Mouse (Mus musculus) E14TG2a.4 (cell line): ENCODE data around the gene Olfr798.

Experiments used
- H3K27me3 ChIP-seq: 2 replicates; pipeline ENCODE4 v1.6.1; 2014; ENCODE audit warnings: low read length, control low read depth; ENCODE audit not compliant: insufficient read depth
- H3K36me3 ChIP-seq: 2 replicates; pipeline ENCODE4 v1.6.1; 2014; ENCODE audit warnings: low read length, control low read depth; ENCODE audit not compliant: insufficient read depth
- H3K4me1 ChIP-seq: replicated peaks from 2 replicates; pipeline ENCODE4 v1.6.1; 2014; ENCODE audit warnings: low read depth, low read length, control low read depth
- H3K4me3 ChIP-seq: replicated peaks from 2 replicates; pipeline ENCODE4 v1.5.1; 2014; ENCODE audit warnings: mild to moderate bottlenecking, low read length
- H3K9me3 ChIP-seq: 2 replicates; pipeline ENCODE4 v1.6.1; 2014; ENCODE audit warnings: low read length, control low read depth
- CTCF ChIP-seq: conservative IDR thresholded peaks from 2 replicates; pipeline ENCODE4 v1.5.1; 2014; ENCODE audit warnings: low read length
- NANOG ChIP-seq: IDR thresholded peaks from 2 replicates; pipeline ENCODE4 v1.6.1; 2014; ENCODE audit warnings: borderline replicate concordance, low read length, mixed read lengths
- POU5F1 ChIP-seq: IDR thresholded peaks from 2 replicates; pipeline ENCODE4 v1.6.1; 2014; ENCODE audit warnings: low read length, borderline replicate concordance

The Olfr798 gene

GRCm38 (mm10) chr10:129627834-129628233, at the start of gene Olfr798:
TSS of gene Olfr798 (minus strand) at chr10:129627934.
- TF ChIP-seq CTCF (no peak), NANOG (no peak), POU5F1 (no peak)
- Histone ChIP-seq H3K4me3 (no peak within 1 kb of the TSS), H3K36me3 (no peaks in the 10 kb centered on the region), H3K4me1 (no peaks in the 10 kb centered on the region), H3K9me3 (no peaks in the 10 kb centered on the region), H3K27me3 (no peaks in the 10 kb centered on the region)

- Histone ChIP-seq H3K9me3 (no peaks in the 10 kb centered on the region), H3K36me3 (no peaks in the 10 kb centered on the region)
- TF ChIP-seq POU5F1 (no peak), CTCF (no peak), NANOG (no peak)
Observed at GRCm38 (mm10) chr10:129673765-129674164, 46.0 kb upstream of the Olfr798 start, which contains the start of gene Olfr801. TSS of gene Olfr801 (minus strand) at chr10:129673865.

GRCm38 (mm10) chr10:129657394-129657793, 29.7 kb upstream of the Olfr798 start, which contains the start of gene Olfr800:
TSS of gene Olfr800 (plus strand) at chr10:129657694.
- TF ChIP-seq NANOG (no peak), POU5F1 (no peak), CTCF (no peak)
- H3K4me3 ChIP-seq = no peak within 1 kb of the TSS
- H3K9me3 ChIP-seq = no peaks in the 10 kb centered on the region
- H3K27me3 ChIP-seq = no peaks in the 10 kb centered on the region
- H3K4me1 ChIP-seq = no peaks in the 10 kb centered on the region
- no peaks in the 10 kb centered on the region for H3K36me3 ChIP-seq

More at GRCm38 (mm10) chr10:129673765-129674164, 46.0 kb upstream of the Olfr798 start, which contains the start of gene Olfr801:
- no peaks in the 10 kb centered on the region for H3K27me3 ChIP-seq
- no peaks in the 10 kb centered on the region for H3K4me1 ChIP-seq
- H3K4me3 ChIP-seq = no peak within 1 kb of the TSS

- no peak overlapping the region for H3K4me3 ChIP-seq
- TF ChIP-seq CTCF (no peak), POU5F1 (no peak), NANOG (no peak)
Observed at GRCm38 (mm10) chr10:129651763-129652162, 24.0 kb upstream of the Olfr798 start.

GRCm38 (mm10) chr10:129637184-129637583, 9.4 kb upstream of the Olfr798 start, which contains the start of gene Olfr799:
TSS of gene Olfr799 (plus strand) at chr10:129637484.
- Histone ChIP-seq H3K9me3 (no peaks in the 10 kb centered on the region), H3K4me1 (no peaks in the 10 kb centered on the region), H3K4me3 (no peak within 1 kb of the TSS), H3K36me3 (no peaks in the 10 kb centered on the region), H3K27me3 (no peaks in the 10 kb centered on the region)
- TF ChIP-seq CTCF = no peak
- TF ChIP-seq NANOG = no peak
- TF ChIP-seq POU5F1 = no peak

More at GRCm38 (mm10) chr10:129651763-129652162, 24.0 kb upstream of the Olfr798 start:
- H3K36me3 ChIP-seq = no peaks in the 10 kb centered on the region
- no peaks in the 10 kb centered on the region for H3K4me1 ChIP-seq
- no peaks in the 10 kb centered on the region for H3K27me3 ChIP-seq
- H3K9me3 ChIP-seq = no peaks in the 10 kb centered on the region

GRCm38 (mm10) chr10:129623251-129623650, 4.5 kb downstream of the Olfr798 start:
- Histone ChIP-seq H3K4me1 (no peaks in the 10 kb centered on the region), H3K27me3 (no peaks in the 10 kb centered on the region), H3K9me3 (no peaks in the 10 kb centered on the region), H3K36me3 (no peaks in the 10 kb centered on the region), H3K4me3 (no peak overlapping the region)
- TF ChIP-seq POU5F1 (no peak), NANOG (no peak), CTCF (no peak)

- TF ChIP-seq CTCF = no peak
- Histone ChIP-seq H3K4me1 (no peaks in the 10 kb centered on the region), H3K9me3 (no peaks in the 10 kb centered on the region), H3K4me3 (no peak overlapping the region), H3K36me3 (no peaks in the 10 kb centered on the region), H3K27me3 (no peaks in the 10 kb centered on the region)
Observed at GRCm38 (mm10) chr10:129621724-129622123, 6.0 kb downstream of the Olfr798 start.

- H3K36me3 ChIP-seq = no peaks in the 10 kb centered on the region
- no peaks in the 10 kb centered on the region for H3K9me3 ChIP-seq
- H3K27me3 ChIP-seq = no peaks in the 10 kb centered on the region
- H3K4me1 ChIP-seq = no peaks in the 10 kb centered on the region
- TF ChIP-seq POU5F1 (no peak), CTCF (no peak), NANOG (no peak)
- H3K4me3 ChIP-seq = no peak within 1 kb of the TSS
Observed at GRCm38 (mm10) chr10:129612470-129612869, 15.3 kb downstream of the Olfr798 start, which contains the start of gene Olfr796. TSS of gene Olfr796 (minus strand) at chr10:129612570.

GRCm38 (mm10) chr10:129577066-129577465, 50.7 kb downstream of the Olfr798 start:
- Histone ChIP-seq H3K27me3 (no peaks in the 10 kb centered on the region), H3K9me3 (no peaks in the 10 kb centered on the region), H3K36me3 (no peaks in the 10 kb centered on the region), H3K4me3 (no peak overlapping the region), H3K4me1 (no peaks in the 10 kb centered on the region)
- TF ChIP-seq NANOG (no peak), CTCF (no peak), POU5F1 (no peak)
